Mouse (Mus musculus) cortical plate, adult 2 months (tissue): ENCODE data around the gene Gm20532.

Source experiments
- CTCF ChIP-seq: fragments of 200-500 bp; IDR thresholded peaks from 2 replicates; pipeline ENCODE4 v1.5.1; 2011; ENCODE audit warnings: mild to moderate bottlenecking, control low read depth, low read length; ENCODE audit not compliant: insufficient read depth; ENCODE audit errors: extremely low read depth
- POLR2A ChIP-seq: fragments of 200-500 bp; IDR thresholded peaks from 2 replicates; pipeline ENCODE4 v1.6.1; 2011; ENCODE audit warnings: mild to moderate bottlenecking, low read length, control low read depth; ENCODE audit not compliant: insufficient read depth; ENCODE audit errors: extremely low read depth

GRCm38 (mm10) chr2:26595725-26596435 is 9.4 kb downstream of the Gm20532 start:
- TF ChIP-seq CTCF: no peak
- TF ChIP-seq POLR2A: no peak
